Mouse (Mus musculus) embryo, embryonic 11.5 days (tissue): ENCODE data around the gene Avil.

Experiments used
- DNase-seq: peaks from one replicate; pipeline ENCODE4 v3.0.0-alpha.2; 2012; ENCODE audit warnings: low read depth, low spot score

Avil gene

GRCm38 (mm10) chr10:127000529-127000928 lies at the start of gene Avil:
TSS of gene Avil (plus strand) at chr10:127000709.
- DNase-seq = no peak

GRCm38 (mm10) chr10:126952375-126952774 lies 48.1 kb upstream of the Avil start:
- no peak for DNase-seq

GRCm38 (mm10) chr10:126953029-126953471 lies 47.5 kb upstream of the Avil start:
- no peak for DNase-seq

DNA sequence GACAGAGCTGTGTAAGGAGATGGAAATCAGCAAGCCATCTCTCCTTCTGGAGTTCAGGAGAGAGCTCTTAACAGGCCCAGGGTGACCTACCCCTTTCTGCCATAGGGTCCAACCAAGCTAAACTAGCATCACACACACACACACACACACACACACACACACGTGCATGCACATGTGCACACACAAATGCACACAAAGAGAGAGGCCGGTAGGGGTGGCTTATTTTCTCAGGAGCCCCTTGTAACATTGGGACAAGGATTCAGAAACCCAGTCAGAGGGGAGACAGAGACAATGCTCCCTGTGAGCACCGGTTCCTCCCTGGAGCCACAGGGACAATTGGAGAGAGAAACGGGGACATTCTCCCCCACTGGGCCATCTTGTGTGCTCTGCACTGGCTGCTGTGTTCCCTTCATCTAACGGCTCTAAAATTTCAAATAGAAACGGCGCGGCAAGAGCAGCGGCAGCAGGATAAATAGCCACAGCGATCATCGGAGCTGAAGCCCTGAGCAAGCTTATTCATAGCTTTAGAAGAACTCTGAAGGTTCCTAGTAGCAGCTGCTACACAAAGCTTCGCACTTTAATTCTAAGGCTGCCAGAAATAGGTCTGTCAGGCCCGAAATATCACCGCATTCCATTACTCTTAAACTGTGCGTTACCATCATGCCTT lies 43.7 kb upstream of the Avil start:
- no peak for DNase-seq

DNA sequence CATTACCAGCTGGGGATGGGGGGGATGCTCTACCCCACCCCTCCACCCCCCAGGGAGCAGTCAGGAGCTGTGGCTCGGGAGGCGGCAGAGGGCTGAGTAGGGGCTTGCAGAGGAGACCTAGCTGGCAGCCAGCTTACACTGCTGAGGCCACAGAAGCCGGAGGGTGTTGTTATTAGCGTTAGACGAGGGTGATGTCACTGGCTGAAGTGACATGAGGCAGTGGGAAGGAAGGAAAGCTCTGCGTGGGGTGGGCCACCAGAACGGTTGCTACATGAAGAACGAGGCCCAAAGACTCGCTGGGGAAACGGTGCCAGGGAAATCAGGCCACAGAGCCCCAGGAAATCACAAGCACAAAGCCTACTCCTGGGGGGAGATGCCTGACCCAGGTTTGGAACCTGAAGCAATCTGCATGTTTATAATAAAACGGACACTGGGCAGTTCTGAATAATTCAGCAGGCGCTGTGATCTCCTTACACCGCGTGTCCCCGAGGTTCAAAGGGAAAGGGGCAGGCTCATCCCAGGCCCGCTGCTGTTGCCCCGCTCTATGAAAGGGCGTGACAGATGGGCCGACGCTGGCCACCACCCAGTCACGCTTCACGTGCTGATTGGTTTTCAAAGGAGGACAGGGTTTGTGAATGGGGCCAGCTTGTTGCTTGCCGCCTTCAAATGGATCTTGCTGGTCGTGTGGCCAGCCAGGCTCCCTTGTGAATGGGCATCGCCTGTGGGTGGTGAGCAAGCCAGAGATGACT lies 43.0 kb upstream of the Avil start:
- no peak for DNase-seq

DNA sequence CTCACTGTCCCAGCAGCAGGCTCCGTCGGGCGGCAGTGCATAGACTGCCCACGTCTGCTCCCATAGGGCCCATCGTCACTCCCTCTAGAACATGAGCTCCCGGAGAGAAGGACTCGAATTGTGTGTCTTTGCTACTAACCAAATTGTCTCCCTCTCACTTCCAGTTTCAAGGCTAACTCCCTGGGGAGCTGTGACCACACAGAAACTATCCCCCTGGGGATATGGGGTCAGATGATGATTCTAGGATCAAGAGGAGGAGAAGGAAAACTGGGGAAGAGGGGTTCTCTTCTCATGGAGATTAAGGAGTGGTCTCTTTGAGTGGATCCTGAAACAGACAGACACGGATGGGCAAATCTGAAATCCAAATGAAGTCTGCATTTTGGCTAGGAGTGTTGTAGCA lies 40.0 kb upstream of the Avil start:
- DNase-seq = no peak

GRCm38 (mm10) chr10:126961757-126962156 lies 38.8 kb upstream of the Avil start:
- no peak for DNase-seq

DNA sequence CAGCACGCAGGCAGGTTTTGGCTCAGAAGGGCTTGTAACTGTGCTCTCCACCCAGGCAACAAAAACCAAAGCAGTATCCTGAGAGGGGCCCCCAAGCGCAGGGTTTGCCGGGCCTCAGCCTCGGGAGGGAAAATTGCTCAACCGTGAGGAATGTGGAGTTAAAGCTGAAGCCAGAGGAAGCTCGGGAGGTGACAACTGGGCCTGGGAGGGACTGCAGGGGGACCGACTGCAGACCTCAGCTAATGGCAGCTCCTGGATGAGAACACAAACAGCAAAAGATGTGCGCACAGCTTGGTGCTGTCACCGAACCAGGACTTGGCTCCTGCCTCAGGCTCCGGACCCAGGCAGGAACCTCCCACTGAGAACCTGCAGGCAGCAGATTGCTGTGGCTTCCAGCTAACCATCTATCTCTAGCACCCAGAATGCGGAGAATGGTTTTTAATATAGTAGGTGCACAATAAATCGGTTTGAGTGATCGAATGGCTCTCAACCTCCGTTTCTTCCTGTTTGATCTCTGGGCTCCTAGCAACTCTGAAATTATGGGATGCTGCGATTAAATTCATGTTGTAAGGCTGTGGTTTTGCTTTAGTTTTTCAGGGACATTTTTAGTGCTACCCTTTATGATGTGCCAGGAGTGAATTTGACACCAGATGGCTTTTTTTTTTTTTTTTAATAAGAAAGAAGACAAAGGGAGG lies 38.1 kb upstream of the Avil start:
- DNase-seq = no peak

DNA sequence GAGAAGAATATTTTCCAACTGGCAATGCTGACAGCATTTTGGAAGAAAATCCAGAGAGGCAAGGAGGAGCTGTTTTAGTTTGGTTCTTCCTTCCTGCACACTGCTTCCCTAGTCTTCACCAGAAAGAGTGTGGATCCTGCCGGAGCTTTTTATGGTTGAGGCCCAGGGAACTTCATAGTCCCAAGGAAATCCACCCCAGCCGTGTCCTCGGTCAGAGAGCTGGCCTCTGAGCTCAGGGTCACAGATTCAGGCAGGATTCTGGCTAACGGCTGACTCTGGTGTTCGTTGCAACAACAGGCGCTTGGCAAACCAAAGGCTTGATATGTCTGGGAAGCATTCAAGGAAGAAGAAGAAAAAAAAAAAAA lies 37.6 kb upstream of the Avil start:
- DNase-seq = no peak

- no peak for DNase-seq
Measured at GRCm38 (mm10) chr10:126963821-126964220, 36.7 kb upstream of the Avil start.

GRCm38 (mm10) chr10:126971363-126972050 lies 29.0 kb upstream of the Avil start:
- DNase-seq = no peak

- DNase-seq = peak; percentile 66
Measured at GRCm38 (mm10) chr10:126972051-126972725, 28.3 kb upstream of the Avil start.

DNA sequence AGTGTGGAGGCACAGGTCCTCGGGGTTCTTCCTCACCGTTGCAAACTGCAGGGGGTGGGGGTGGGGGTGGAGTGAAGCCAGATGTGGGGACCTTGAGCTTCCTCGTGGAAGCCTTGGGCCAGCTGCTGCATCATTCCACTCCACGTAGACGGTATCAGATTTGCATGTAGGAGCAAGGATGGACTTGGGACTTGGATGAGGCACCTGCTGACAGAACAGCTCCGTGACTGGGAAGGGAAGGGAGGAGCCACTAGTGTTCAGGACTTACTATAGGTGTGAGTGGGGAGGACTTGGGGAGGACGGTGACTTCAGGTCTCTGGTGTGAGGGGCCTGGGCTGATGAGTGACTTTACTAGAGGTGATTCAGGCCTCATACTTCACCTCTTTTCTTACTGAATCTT lies 27.5 kb upstream of the Avil start:
- DNase-seq = no peak

DNA sequence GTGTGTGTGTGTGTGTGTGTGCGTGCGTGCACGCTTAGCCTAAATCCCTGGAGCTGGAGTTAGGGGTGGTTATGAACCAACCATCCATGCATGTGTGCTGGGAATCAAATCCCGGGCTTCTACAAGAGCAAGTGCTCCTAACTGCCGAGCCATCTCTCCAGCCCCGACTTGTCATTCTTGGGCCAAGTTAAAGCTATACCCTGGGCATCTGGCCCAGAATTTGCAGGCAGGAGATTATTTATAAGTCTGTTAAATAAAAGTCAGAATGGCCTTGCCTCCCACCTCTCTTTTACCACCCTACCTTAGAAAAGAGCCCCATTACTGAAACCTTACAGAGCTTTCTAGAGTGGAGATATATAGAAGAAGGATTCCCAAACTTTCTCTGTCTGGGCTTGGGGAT lies 24.8 kb upstream of the Avil start:
- no peak for DNase-seq

DNA sequence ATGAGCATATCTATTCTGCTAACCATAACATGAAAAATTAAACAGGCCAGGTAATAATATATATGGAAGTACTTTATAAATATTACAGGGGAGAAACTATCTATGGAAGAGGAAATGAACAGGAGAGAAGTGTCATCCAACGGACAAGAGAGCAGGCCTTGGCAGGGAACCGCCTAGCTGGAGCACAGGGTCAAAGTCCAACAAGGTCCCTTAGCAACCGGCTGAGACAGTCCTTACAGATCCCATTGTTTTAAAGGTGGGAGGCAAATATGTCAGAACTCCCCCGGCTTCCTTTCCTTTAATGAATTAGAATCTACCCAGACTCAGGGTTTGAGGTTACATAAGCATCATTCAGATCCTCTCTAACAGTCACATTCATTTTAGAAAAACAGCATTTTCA lies 23.4 kb upstream of the Avil start:
- DNase-seq = no peak

GRCm38 (mm10) chr10:126978277-126978994 lies 22.1 kb upstream of the Avil start, which contains the start of gene Ctdsp2:
TSS of gene Ctdsp2 (plus strand) at chr10:126978717.
- peak; percentile 99 for DNase-seq

DNA sequence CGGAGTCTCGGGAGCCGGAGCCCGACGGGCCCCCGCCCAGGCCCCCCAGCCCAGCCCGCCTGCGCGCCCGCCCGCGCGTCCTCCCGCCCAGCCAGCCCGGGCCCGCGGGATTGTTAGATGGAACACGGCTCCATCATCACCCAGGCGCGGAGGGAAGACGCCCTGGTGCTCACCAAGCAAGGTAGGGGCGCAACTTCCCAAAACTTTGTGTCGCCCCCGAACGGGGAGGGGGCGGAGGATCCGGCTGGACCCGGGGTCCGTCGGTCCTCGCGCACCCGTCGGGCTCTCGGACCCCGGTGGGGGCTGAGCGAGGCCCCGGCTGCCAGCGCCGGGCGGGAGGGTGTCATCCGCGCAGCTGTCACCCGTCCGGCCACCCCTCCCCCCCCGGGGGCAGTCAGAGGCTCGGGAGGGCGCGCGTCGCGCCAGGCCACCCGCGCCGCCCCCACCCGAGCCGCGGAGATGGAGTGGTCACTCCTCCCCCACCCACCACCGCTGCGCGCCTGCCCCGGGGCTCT lies 21.3 kb upstream of the Avil start:
- DNase-seq = no peak

- no peak for DNase-seq
Measured at GRCm38 (mm10) chr10:126979636-126980151, 20.8 kb upstream of the Avil start.

- no peak for DNase-seq
Measured at GRCm38 (mm10) chr10:126980221-126980932, 20.1 kb upstream of the Avil start.
